ENCODE assay signal across 7 mouse cellular contexts in genomic region chr1:93800670-93801503, GRCm38 (mm10). TPM values are rescaled to one million over a fixed set of nuclear protein-coding genes. Genes with fewer than 3 reads are reported as not detected.
A peak's percentile ranks its signal among the peaks of the same experiment; 100 is the strongest.
DNase-seq lines count a peak whose midpoint lies in the region; ATAC-seq and TF ChIP-seq lines count a peak whose summit lies in the region.

No protein-coding gene starts in this region.

- H3K4me1 ChIP-seq in lung, adult 2 months (ENCODE audit: control insufficient read depth, insufficient read depth, low read length), result peaks cover 7% of the 10 kb centered on the region; the same call in 1 of the 2 replicates
- H3K4me1 ChIP-seq in embryonic facial prominence, embryonic 12.5 days, result peaks cover 26% of the 10 kb centered on the region
- peaks cover 29% of the 10 kb centered on the region for H3K4me1 ChIP-seq in intestine, embryonic 16.5 days (ENCODE audit: control insufficient read depth, insufficient read depth, low read length)
- peaks cover 40% of the 10 kb centered on the region for H3K4me1 ChIP-seq in neural tube, embryonic 15.5 days

- H3K4me2 ChIP-seq in embryonic facial prominence, embryonic 12.5 days (replicated peaks), result peak overlapping the region; percentile 72
- H3K4me2 ChIP-seq in intestine, embryonic 16.5 days (ENCODE audit: low read depth, low read length), result peak overlapping the region; percentile 79
- peak overlapping the region; percentile 77 for H3K4me2 ChIP-seq in neural tube, embryonic 15.5 days

- no peak for TF ChIP-seq POLR2A in lung, adult 2 months (IDR thresholded peaks at IDR 0.05; ENCODE audit: borderline replicate concordance, extremely low read depth, low read depth, low read length)

- peak overlapping the region; percentile 86; the same call in 1 of the 2 replicates for H3K27ac ChIP-seq in embryonic facial prominence, embryonic 12.5 days
- H3K27ac ChIP-seq in intestine, embryonic 16.5 days (ENCODE audit: low read length), result peak overlapping the region; percentile 85
- peak overlapping the region; percentile 78 for H3K27ac ChIP-seq in neural tube, embryonic 15.5 days (replicated peaks)

- peak overlapping the region; percentile 76 for H3K9ac ChIP-seq in embryonic facial prominence, embryonic 12.5 days
- peak overlapping the region; percentile 86 for H3K9ac ChIP-seq in intestine, embryonic 16.5 days (ENCODE audit: low read depth, low read length)
- peak overlapping the region; percentile 66 for H3K9ac ChIP-seq in neural tube, embryonic 15.5 days (replicated peaks)

- no peak for TF ChIP-seq CTCF in lung, adult 2 months (IDR thresholded peaks at IDR 0.05; ENCODE audit: insufficient read depth, low read length)

- H3K36me3 ChIP-seq in embryonic facial prominence, embryonic 12.5 days, result peaks cover 31% of the 10 kb centered on the region
- H3K36me3 ChIP-seq in intestine, embryonic 16.5 days (ENCODE audit: control insufficient read depth, insufficient read depth, low read length), result 0 out of 2 replicates have a peak, but pooled peaks cover 3% of the 10 kb centered on the region
- H3K36me3 ChIP-seq in neural tube, embryonic 15.5 days, result peaks cover 25% of the 10 kb centered on the region

- no peaks in the 10 kb centered on the region for H3K9me3 ChIP-seq in embryonic facial prominence, embryonic 12.5 days
- no peaks in the 10 kb centered on the region for H3K9me3 ChIP-seq in intestine, embryonic 16.5 days (ENCODE audit: control insufficient read depth, low read length)
- H3K9me3 ChIP-seq in neural tube, embryonic 15.5 days (replicated peaks), result no peaks in the 10 kb centered on the region

- WGBS in lung, adult 2 months, result 68% methylated on average over 21 of the region's 21 CpGs
- 72% methylated on average over 21 of the region's 21 CpGs for WGBS in embryonic facial prominence, embryonic 12.5 days
- WGBS in intestine, embryonic 16.5 days, result 71% methylated on average over 21 of the region's 21 CpGs
- WGBS in neural tube, embryonic 15.5 days, result 79% methylated on average over 21 of the region's 21 CpGs

- H3K4me3 ChIP-seq in lung, adult 2 months (replicated peaks; ENCODE audit: extremely low read depth, low read depth, low read length), result peak overlapping the region; percentile 85
- peak overlapping the region; percentile 78 for H3K4me3 ChIP-seq in embryonic facial prominence, embryonic 12.5 days
- H3K4me3 ChIP-seq in intestine, embryonic 16.5 days (ENCODE audit: low read length), result peak overlapping the region; percentile 84
- peak overlapping the region; percentile 60 for H3K4me3 ChIP-seq in neural tube, embryonic 15.5 days (replicated peaks)

- no peak for ATAC-seq in embryonic facial prominence, embryonic 12.5 days (ENCODE audit: insufficient number of reproducible peaks, insufficient read depth, low FRiP score, low TSS enrichment)
- ATAC-seq in intestine, embryonic 16.5 days, result no peak
- no peak for ATAC-seq in neural tube, embryonic 15.5 days (ENCODE audit: low FRiP score)

- H3K27me3 ChIP-seq in embryonic facial prominence, embryonic 12.5 days, result no peaks in the 10 kb centered on the region
- H3K27me3 ChIP-seq in intestine, embryonic 16.5 days (replicated peaks; ENCODE audit: control insufficient read depth, insufficient read depth, low read length), result no peaks in the 10 kb centered on the region
- H3K27me3 ChIP-seq in neural tube, embryonic 15.5 days (replicated peaks), result no peaks in the 10 kb centered on the region

- no peak for DNase-seq in lung, adult 2 months
- no peak for DNase-seq in lung, postnatal 10 days
- DNase-seq in layer of hippocampus, adult 9-11 months, result no peak
- DNase-seq in Muller cell, postnatal 12 days (ENCODE audit: inconsistent ontology term), result no peak

RNA-seq across cellular contexts. Expression of gene Dtymk, which starts 0.8 kb away (rescaled TPM):
- 26.8 and 29.1 TPM in 2 replicates for polyA plus RNA-seq in lung, adult 2 months (2012; rRNA removed)
- 272 and 277 TPM in 2 replicates for polyA plus RNA-seq in embryonic facial prominence, embryonic 12.5 days (2016; fragmentation: Nextera tagmentation; extraction: Ambion mirVana)
- 176 and 191 TPM in 2 replicates for polyA plus RNA-seq in intestine, embryonic 16.5 days (2015; fragmentation: Nextera tagmentation; extraction: Ambion mirVana)
- polyA plus RNA-seq in neural tube, embryonic 15.5 days (2015; fragmentation: Nextera tagmentation; extraction: Ambion mirVana), result 146 and 174 TPM in 2 replicates

RNA-seq across cellular contexts. Expression of gene Ing5, which starts 2.9 kb away (rescaled TPM):
- 7.1 and 10.1 TPM in 2 replicates for polyA plus RNA-seq in lung, adult 2 months (2012; rRNA removed)
- 18.2 and 20.9 TPM in 2 replicates for polyA plus RNA-seq in embryonic facial prominence, embryonic 12.5 days (2016; fragmentation: Nextera tagmentation; extraction: Ambion mirVana)
- polyA plus RNA-seq in intestine, embryonic 16.5 days (2015; fragmentation: Nextera tagmentation; extraction: Ambion mirVana), result 15.9 TPM in 2 replicates
- 7.9 and 11.0 TPM in 2 replicates for polyA plus RNA-seq in neural tube, embryonic 15.5 days (2015; fragmentation: Nextera tagmentation; extraction: Ambion mirVana)

RNA-seq across cellular contexts. Expression of gene D2hgdh, which starts 23.8 kb away (rescaled TPM):
- polyA plus RNA-seq in lung, adult 2 months (2012; rRNA removed), result 17.0 and 21.3 TPM in 2 replicates
- polyA plus RNA-seq in embryonic facial prominence, embryonic 12.5 days (2016; fragmentation: Nextera tagmentation; extraction: Ambion mirVana), result 17.2 and 17.3 TPM in 2 replicates
- 15.8 and 16.9 TPM in 2 replicates for polyA plus RNA-seq in intestine, embryonic 16.5 days (2015; fragmentation: Nextera tagmentation; extraction: Ambion mirVana)
- 16.0 and 17.8 TPM in 2 replicates for polyA plus RNA-seq in neural tube, embryonic 15.5 days (2015; fragmentation: Nextera tagmentation; extraction: Ambion mirVana)

RNA-seq across cellular contexts. Expression of gene Thap4, which starts 46.2 kb away (rescaled TPM):
- 28.5 and 29.3 TPM in 2 replicates for polyA plus RNA-seq in lung, adult 2 months (2012; rRNA removed)
- polyA plus RNA-seq in embryonic facial prominence, embryonic 12.5 days (2016; fragmentation: Nextera tagmentation; extraction: Ambion mirVana), result 53.2 and 57.4 TPM in 2 replicates
- polyA plus RNA-seq in intestine, embryonic 16.5 days (2015; fragmentation: Nextera tagmentation; extraction: Ambion mirVana), result 85.9 and 88.1 TPM in 2 replicates
- polyA plus RNA-seq in neural tube, embryonic 15.5 days (2015; fragmentation: Nextera tagmentation; extraction: Ambion mirVana), result 45.4 and 53.2 TPM in 2 replicates

RNA-seq across cellular contexts. Expression of gene Atg4b, which starts 49.6 kb away (rescaled TPM):
- polyA plus RNA-seq in lung, adult 2 months (2012; rRNA removed), result 38.6 and 50.6 TPM in 2 replicates
- 101 and 102 TPM in 2 replicates for polyA plus RNA-seq in embryonic facial prominence, embryonic 12.5 days (2016; fragmentation: Nextera tagmentation; extraction: Ambion mirVana)
- 64.9 and 69.1 TPM in 2 replicates for polyA plus RNA-seq in intestine, embryonic 16.5 days (2015; fragmentation: Nextera tagmentation; extraction: Ambion mirVana)
- polyA plus RNA-seq in neural tube, embryonic 15.5 days (2015; fragmentation: Nextera tagmentation; extraction: Ambion mirVana), result 80.1 and 83.0 TPM in 2 replicates
